Mouse (Mus musculus) gastrocnemius, postnatal 10 days (tissue): ENCODE measurements around the gene Morn3. TPM values are rescaled to one million over a fixed set of nuclear protein-coding genes. Genes with fewer than 3 reads are reported as not detected.

ENCODE experiments used
- DNase-seq: peaks from one replicate; pipeline ENCODE4 v3.0.0; 2021; ENCODE audit warnings: mixed read lengths
- total RNA-seq, 2 experiments: library from RNA; stranded (reverse); gene quantifications; 2 replicates each; pipeline ENCODE4 v1.2.3; 2021

The Morn3 gene
- total RNA-seq, 2 experiments from 2014 or later = not detected

DNA sequence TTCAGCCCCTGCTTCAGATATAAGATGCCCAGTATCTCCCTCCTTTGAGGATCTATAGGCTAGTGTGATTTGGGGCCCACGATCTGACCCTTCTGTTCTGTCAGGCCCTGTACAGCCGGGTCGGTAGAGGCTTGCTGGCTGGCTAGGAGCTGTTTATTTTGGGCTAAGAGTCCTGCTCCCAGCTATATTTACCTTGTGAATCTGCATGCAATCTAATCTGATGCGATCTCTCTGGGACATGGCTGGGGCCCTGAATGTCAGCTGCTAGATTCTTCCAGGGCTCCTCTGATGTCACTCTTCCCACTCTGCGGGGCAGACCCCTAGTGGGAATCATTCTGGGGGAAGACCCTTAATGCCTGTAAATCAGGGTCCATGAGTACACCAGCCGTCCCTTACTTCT is 22.5 kb downstream of the Morn3 start:
- no peak for DNase-seq

DNA sequence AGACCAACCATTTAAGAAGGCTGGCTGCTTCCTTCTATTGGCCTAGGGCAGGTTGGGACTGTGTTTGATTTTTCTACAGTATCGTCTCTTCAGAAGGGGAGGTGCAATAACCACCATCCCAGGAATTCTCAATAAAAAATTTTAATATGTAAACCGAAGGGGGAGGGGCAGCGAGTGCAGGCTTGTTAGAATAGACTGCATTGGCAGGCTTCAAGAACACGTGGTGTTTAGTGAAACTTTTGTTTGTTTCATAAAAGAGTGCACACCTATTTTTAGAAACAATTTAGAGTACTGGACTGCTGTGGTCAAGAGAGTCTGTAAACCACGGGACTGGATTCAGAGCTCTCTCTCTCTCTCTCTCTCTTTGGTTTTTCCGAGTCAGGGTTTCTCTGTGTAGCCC is 23.8 kb downstream of the Morn3 start:
- no peak for DNase-seq

DNA sequence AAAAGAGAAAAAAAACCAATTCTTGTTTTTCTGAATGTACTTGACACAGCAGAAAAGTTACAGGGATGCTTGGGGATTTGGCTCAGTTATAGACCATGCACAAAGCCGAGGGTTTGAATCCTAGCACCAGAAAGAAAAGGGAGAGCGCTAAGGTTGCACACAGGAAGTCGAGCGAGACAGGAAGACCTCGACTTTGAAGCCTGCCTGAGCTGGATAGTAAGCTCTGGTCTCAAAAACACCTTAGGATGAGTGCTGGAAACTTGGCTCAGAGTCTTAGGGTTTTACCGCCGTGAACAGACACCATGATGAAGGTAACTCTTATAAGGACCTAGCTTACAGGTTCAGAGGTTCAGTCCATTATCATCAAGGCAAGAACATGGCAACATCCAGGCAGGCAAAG is 25.4 kb downstream of the Morn3 start:
- DNase-seq = no peak

DNA sequence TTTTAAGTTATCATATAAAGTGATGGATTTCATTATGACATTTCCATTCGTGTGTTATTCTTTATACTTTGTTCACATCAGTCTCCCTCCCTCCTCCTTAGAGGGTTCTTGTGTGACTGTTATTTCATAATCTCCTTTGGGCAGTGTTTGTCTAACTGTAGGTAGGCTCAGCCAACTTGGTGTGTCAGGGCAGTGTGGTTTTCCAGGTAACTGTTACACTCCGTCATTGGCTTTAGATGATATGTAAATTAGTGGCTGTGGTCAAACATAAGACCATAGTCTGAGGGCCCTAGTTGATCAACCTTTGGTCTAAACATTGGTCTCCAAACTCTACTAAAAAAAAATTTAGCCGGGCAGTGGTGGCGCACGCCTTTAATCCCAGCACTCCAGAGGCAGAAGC is 26.4 kb downstream of the Morn3 start:
- no peak for DNase-seq

DNA sequence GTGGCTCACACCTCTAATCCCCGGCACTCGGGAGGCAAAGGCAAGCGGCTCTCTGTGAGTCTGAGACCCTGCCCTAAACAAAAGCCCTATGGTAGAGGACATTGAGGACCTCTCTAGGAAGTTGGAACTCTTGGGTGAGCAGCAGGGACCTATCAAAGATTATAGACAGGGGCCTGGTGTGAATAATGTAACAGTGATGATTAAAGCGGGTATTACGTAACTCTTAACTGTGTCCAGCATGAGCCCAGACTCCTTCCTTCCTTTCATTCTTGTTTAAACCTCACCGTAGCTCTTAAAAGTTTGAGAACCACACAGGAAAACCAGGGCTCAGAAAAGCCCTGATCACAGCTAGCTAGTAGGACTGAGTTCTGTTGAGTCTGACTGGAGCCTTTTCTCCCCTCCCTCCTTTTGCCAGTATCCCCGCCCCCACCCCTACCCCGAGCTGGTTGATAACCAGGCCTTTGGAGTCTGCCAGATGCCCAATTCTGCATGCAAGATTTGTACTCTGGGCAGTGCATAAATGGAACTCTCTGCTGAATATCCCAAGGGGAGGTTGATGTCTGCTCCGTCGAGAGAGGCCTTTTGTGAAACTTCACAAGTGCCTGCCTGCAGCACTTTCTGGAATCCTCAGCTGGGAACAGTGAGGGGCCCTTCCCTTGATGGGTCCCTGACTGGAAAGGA is 27.3 kb downstream of the Morn3 start:
- no peak for DNase-seq

DNA sequence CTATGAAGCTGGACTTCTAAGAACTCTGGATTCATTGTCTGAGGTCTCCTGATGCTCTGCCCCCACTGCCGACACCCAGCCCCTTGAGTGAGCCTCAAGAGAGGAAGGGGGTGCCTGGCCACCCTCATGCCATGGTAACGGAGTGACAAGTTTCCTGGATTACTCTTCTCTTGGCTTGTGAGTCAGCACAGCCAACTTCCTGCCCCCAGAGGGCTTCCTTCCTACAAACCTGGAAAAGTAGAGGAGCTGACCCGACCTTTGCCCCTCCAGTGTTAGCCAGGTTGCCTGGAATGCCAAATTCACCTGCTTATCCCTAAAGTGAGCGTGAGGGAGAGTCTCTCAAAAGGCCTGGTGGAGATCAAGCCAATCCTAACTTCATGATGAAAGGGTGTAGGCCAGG is 29.3 kb downstream of the Morn3 start:
- no peak for DNase-seq

DNA sequence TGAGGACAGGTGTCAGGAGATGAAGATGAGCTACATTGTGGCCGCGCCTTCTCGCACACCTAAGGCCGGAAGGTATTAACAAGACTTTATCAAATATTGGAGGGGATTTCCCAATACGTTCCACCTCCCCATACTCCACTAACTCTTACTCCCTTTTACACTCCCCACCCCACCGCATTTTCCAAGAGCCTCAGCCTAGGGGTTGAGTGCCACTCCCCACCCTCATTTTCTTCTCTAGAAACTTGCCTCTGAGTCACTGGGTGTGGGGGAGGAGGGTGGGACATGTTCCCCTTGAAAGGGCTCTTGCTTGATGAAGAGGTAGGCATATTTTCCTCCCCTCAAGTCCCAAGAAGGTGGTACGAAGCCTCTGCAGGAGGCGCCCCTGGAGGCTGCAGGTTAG is 30.9 kb downstream of the Morn3 start:
- DNase-seq = no peak

DNA sequence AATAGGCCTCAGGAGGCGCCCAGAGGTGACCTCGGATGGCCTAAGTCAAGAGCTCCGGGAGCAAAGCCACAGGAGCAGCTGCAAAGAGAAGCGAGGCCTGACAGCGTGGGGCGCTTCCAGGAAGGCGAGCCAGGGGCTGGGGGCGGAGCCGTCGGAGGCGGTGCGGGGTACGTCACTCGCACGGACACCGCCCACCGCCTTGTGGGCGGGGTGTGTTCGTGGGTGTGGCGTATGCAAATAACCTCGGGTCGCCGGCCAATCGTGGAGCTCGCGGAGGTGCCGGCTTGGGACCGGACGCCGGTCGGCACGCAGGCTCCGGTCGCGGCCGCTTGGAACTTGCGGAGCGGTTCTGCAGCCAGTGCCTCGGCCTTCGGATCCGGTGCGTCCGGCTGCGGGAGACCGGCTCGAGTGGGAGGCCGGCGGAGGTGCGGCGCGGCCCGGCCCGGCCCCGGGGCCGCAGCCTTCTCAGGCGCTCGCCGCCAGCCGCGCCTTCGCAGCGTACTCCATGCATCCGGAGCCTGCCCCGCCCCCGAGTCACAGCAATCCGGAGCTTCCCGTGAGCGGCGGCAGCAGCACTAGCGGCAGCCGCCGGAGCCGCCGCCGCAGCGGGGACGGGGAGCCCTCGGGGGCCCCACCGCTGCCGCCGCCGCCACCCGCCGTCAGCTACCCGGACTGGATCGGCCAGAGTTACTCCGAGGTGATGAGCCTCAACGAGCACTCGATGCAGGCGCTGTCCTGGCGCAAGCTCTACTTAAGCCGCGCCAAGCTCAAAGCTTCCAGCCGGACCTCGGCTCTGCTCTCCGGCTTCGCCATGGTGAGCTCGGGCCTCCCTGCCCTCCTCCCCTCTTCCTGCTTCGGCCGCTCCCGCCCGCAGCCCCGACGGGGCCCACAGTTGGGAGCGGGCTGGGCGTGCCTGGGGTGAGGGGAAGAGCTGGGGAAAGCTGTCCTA is 31.8 kb downstream of the Morn3 start, which contains the start of gene Orai1:
Gene Orai1, plus strand, starts transcription at position 322 of the 949 bp plus-strand sequence.
- DNase-seq = peak; percentile 99

DNA sequence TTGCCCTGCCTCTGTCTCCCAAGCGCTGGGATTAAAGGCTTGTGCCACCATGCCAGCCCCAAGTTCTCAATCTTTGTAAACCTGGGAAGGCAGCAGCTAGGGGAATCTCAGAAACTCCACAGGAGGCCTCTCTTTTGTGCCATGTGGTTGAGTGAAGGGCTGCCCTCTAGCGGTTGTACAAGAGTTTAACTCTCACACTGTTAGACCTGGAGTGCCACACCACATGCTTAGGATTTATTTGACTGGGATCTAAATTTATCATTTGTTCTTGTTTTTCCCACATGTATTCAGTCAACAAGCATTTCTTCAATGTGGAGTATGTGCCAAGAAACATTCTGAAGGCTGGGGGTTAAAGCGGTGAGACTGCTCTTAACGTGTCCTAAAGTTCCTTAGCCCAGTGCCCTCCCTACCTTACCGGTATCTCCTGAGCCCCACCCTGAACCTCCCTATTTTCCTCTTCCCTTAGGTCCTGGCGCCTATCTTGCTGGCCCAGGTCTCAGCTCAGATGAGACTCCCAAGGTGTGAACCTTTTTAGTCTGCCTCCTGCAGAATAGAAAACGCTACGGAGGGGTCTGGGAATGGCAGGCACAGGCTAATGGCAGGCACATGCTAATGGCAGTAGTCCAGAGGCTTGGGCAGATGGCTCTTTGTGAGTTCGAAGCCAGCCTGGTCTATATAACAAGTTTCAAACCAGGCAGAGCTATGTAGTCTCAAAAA is 33.1 kb downstream of the Morn3 start:
- DNase-seq = peak; percentile 60

DNA sequence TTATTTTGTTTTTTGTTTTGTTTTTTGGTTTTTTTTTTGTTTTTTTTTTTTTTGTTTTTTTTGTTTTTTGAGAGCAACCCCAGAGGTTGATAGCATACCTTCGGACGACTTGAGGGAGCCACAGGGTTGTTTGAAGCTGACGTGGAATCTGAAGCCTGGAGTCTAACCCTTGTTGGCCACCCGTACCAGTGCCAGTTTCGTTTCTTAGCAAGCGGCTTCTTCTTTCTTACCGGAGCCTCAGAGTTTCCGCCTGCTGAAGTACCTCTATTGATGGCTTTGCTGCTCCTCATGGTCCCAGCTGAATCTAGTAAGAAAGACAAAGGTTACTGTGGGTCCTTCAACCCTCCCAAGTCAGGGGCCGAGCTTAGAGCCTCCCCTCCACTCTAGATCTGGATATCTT is 35.1 kb downstream of the Morn3 start:
- DNase-seq = no peak

DNA sequence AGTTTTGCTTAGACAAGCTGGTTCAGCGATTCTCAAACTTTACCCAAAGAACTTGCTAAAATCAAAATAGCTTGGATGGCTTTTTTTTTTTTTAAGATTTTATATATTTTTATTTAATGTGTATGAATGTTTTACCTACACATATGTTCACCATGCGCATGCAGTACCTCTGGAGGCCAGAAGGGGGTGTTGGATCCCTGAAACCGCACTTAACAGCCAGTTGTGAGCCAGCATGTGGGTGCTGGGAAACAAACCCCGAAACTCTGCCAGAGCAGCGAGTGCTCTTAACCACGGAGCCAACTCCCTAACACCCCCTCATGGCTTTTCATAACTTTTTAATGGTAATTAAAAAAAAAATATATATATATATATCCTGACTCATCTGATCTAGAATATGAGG is 36.0 kb downstream of the Morn3 start:
- no peak for DNase-seq

DNA sequence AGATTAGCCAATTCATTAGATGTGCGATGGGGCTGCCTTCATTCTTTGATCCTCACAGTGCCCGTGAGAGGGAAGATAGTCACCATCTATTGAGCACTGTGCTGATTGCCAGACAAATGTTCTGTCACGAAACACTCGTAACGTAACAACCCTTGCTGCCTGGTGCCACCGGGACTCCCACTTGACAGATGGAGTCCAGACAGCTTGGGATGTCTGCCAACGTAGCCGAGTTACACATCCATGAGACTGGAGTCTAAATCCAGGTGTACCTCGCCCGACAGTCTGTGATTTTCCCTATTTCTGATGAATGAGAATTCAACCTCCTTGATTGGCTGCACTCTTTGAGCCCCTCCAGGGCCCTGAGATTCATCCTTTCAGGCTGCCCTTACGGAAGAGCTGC is 36.9 kb downstream of the Morn3 start:
- DNase-seq = no peak

DNA sequence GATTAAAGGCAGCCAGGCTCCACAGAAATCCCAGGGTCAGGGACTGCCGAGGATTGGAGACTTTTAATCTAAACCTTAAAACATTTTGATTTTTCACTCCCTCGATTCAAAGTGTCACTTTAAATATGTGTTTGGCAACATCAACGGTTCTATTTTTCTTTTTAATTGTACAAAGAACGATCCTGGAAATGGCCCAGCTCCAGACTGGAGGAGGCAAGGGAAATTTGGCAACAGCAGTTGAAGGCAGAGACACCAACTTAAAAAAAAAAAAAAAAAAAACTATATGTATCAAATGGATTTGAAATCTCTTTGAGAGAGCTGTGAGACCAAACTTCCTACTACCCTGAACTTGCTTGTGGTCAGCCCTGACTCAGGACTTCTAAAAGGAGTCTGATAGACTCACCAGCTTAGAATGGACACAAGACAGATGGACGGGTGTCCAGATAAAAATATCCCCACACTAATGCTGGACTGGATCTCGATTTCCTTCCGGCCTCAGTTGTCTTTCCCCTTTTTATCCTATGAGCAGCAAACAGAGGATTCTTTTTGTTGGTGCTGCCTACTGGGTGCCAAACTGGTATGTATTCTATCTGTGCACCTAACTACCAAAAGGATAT is 37.8 kb downstream of the Morn3 start:
- no peak for DNase-seq

DNA sequence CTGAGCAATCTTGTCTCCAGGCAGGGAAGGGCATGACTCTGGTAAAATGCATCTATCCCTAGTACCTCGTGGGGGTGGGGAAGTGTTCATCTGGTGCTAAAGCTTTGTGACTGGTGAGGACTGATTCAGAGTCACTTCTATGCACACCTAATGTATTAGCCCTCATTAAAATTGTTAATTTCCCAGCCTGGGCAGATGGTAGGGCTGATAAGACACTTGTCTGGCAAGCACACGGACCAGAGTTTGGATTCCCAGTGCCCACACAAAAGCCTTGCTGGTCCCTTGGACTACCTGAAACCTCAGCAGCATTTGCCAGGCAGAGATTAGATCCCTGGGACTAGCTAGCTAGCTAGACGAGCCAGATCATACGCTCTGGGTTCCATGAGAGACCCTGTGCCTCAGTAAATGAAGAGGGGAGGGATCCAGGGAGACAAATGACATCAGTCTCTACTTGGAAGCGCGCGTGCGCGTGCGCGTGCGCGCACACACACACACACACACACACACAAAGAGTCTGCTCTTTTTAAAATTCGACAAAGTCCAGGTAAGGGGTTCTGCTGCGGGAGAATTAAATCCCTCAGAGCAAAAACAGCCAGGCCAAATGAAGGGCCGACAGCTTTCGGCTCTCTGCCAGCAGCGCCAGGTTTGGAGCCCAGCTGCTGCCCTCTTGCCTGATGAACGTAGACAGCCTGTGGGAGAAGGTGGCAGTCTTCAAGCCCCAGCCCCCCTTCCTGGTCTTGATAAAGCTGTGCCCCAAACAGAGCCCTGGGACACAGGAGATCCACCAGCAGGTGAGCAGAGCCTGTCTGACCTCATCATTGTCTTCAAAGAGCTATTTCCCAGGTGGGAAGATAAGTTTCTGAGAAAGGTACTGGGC is 40.9 kb downstream of the Morn3 start:
- DNase-seq = peak; percentile 47

DNA sequence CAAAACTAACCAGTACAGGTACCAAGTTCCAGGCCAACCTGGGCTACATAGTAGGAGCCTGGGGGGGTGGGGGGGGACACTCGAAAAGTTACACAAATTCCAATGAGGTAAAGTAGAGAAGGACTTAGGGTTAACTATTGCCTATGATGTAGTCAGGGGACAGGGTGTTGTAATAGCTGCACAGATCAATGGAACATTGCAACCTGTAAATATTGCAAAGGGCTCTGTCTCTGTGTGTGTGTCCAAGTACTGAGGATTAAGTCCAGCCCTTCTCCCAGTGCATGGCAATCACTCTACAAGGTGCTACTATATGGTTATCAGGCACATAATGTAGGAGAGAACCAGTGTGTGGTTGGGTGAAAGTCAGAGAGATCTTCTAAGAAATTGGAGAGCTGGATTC is 45.9 kb downstream of the Morn3 start:
- no peak for DNase-seq

DNA sequence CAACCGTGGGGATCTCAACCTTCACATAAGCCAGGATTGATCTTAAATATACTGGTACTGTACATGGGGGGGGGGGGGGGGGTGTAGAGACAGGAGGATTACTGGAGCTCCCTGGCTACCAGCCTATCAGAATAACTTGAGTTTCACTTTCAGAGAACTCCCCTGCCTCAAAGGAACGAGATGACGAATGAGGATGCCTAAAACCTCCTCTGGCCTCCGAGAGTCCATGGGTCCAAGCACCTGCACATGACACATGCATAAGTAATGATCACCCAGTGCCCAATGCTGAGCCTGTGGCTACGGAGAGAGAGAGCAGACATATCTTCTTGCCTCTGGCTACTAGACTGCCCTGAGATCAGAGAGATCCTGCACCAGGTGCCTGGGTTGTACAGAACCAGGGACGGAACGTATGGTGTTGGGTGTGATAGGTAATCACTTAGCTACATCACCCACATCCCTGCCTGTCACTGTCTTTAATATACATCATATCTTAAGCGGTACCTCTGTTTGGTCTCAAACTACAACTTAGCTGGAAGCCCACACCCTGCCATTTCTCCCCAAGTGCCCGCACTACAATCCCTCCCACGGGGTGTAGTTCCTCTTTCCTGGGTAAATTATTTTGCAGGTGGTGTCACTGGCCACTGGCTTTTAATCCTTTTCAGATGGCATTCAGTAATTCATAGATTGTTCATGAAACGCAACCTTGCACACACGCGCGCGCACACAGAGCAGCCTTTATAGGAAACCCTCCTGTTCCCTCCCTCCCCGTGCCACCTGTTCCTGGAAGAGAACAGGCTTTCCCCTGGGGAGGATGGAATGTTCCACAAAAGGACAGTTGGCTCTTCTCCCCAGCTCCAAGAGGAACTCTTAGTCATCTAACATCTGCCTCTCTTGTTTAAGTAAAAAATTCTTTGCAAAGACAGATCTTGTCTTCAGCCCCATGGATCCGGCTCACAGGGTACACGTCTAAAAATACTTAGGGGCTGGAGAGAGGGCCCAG is 49.3 kb downstream of the Morn3 start:
- DNase-seq = no peak

DNA sequence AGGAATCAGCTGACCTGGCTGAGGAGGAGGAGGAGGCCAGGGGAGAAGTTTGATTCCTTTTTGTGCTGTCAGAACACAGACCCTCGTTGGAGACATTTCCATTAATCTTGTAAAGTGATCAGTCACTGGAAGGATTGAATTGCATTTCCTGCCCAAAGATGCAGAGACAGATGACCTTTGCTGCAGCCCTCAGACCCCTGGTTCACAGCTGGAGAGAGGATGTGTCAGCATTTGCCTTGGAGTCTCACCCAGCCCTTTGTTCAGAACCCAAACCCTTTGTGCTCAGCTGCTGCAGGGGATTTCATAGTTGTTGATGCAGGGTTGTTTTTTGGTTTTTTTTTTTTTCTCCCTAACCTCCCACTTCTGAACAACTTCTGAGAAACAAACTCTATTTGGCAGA is 51.9 kb downstream of the Morn3 start:
- DNase-seq = no peak

DNA sequence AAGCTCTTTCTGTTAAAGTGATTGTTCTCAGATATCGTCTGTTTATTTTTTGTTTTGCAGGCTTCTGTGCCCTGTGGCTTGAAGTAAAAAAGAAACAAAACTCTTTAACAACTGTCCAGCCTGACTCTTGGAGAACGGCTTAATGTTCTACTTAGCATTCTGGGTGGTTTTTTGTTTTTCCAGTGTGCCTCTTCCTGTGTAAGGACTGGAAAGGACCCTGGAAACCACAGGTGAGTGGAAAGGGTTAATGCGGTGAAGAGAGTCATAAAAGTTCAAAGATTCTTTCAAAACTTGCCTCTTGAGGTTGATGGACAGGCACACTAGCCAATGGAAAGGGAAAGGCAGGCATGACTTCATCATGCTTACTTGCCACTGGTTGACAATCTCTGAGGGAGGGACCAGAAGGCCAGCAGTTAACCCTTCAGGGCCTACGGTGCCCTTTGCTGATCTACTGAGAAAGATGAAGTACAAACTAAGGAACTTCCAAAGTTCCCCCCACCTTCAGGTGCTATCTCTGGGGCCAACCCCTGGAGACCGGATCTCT is 52.4 kb downstream of the Morn3 start:
- peak; percentile 89 for DNase-seq

DNA sequence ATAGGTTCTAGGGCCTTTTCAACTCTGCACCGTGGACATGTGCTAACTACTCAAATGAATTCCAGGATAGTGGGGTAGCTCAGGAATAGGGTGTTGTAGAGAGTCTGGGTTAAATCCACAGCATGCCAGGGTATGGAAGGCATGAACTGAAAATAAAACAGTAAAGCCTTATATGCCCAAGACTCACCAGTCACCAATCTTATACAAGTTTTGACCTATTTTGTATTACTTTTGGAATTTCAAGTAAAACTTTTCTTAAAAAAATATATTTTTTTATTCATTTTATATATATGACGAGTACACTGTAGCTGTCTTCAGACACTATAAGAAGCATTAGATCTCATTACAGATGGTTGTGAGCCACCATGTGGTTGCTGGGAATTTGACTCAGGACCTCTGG is 53.0 kb downstream of the Morn3 start:
- DNase-seq = no peak
